Mouse (Mus musculus) gastrocnemius, adult 8-10 months (tissue): ENCODE results near the gene Emsy. TPM values are rescaled to one million over a fixed set of nuclear protein-coding genes. Genes with fewer than 3 reads are reported as not detected.

Experiments used
- DNase-seq, 2 experiments: peaks; one replicate each; pipeline ENCODE4 v3.0.0; 2022; ENCODE audit warnings: low spot score in 2 of 2
- total RNA-seq, 4 experiments: library from RNA; stranded (reverse); gene quantifications; 2 replicates each; pipeline ENCODE4 v1.2.4; 2022

The Emsy gene
- total RNA-seq, 4 experiments from 2014 or later, result 14.1 to 16.4 (median 14.5) TPM

DNA sequence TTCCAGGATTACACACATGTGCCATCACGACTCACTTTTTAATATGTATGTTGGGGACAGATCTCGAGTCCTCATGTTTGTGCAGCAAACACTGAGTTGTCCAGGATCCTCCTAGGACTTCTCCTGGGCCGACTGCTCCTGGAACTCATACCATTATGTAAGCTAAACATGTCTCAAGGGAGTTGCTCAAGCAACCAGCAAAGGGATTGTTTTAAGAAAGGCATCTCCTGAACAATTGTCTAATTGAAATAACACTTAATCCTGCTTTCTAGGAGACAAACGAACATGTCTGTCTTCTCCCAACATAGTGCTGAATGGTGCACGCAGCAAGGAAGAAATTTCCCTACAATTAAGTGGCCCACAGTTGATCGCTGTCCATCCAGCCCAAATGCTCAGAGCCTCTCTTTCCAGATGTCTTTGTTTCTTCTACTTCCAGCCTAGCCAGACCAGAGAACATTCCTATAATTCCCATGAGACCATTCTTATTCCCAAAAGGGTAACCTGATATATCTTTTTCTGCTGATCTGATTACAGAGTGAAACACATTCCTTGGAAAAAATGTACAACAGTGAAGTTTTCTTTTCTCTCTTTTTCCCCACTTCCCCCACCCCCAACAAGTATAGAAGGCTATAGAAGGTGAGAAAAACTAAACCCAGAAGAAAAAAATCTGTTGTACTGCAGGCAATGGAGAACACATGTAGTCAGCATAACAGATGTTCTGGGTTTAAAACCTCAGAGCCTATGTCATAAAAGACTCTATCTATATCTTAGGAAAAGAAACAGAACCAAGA lies 11.6 kb upstream of the Emsy start:
- no peak for DNase-seq

DNA sequence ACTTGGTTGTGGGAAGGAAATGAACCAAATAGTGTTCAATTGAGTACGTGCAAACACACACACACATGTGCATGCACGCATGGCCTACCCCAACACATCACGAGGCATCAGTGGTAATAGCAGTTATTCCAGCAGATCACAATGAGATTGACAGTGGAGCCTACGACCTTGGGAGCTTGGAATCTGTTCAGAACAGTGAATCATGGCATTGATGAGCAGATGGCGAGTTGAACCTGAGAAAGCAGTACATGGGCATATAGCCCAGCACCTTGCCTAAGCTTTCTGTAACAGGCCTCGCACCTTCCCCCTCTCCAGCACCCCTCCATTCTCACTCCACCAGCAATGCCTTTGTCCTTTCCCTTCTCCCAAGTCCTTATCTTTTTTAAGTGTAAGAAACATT lies 9.1 kb upstream of the Emsy start:
- no peak for DNase-seq

GRCm38 (mm10) chr7:98665166-98665565 lies 8.6 kb upstream of the Emsy start:
- DNase-seq, result no peak

- DNase-seq, result peak; percentile 60 to 66
These were observed 677 bp downstream of the Emsy start for GRCm38 (mm10) chr7:98655681-98656530.

DNA sequence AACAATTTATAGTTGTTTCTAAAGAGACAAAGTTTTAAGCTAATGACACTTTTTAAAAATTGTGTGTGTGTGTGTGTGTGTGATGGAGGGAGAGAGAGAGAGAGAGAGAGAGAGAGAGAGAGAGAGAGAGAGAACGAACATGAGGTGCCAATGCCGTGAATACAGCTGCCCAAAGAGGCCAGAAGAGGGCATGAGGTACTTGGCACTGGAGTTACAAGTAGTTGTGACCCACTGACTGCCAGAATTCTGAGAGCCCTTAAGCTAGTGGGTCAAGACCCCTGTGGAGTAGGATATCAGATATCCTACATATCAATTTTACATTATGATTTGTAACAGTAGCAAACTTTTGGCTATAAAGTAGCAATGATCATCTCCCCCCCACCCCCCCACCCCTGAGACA lies 4.9 kb downstream of the Emsy start:
- no peak for DNase-seq

GRCm38 (mm10) chr7:98644238-98644637 lies 12.3 kb downstream of the Emsy start:
- DNase-seq, result no peak

GRCm38 (mm10) chr7:98636607-98637006 lies 20.0 kb downstream of the Emsy start:
- DNase-seq, result no peak

DNA sequence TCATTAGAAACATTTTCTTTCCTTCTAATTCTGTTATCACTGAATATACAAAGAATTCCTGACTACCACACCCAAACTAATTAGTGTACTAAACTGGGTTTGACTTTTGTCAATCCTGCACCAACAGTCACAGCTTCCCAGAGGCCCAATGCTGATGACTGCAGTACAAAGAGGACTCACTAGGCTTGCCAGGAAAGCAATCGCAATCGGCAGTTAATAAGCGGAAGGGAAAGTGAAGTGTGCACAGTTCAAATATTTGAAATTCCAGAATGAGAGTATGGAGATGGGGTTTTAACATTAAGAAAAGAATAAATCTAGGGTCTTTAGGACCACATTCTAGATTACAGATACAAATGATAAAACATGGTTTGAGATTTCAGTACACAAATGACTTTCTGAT lies 23.6 kb downstream of the Emsy start:
- no peak for DNase-seq

GRCm38 (mm10) chr7:98629947-98630346 lies 26.6 kb downstream of the Emsy start:
- no peak for DNase-seq

DNA sequence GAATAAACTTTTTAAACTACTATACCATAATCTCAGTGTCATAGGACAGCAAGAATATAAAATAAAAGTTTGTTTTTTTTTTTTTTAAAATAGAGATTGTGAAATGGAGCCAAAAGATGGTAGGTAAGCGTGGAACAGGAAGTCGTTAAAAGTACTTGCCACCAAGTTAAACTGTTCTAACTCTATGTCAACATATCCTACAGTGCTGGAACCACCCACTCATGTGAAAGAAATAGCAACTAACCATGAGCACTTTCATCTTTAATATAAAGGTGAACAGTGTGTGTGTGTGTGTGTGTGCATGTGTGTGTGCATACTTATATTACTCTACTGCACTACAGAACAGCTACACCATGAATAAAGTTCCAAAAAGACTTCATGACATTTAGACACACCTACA lies 38.8 kb downstream of the Emsy start:
- DNase-seq, result no peak

GRCm38 (mm10) chr7:98612936-98613335 lies 43.6 kb downstream of the Emsy start:
- no peak for DNase-seq

DNA sequence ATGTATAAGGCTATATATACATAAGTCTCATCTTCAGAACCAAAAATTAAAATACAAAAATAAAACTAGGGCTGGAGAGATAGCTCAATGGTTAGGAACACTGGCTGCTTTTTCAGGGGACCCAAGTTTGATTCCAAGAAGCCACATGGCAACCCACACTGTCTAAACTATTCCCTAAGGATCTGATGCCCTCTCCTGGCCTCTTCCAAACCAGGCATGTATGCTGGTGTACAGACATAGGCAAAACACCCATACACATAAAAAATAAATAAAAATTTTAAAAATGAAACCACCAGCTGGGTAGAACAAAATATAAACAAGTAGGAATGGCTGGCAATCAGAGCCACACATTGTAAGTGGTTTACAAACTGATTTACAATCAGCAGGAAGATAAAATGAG lies 48.1 kb downstream of the Emsy start:
- no peak for DNase-seq

DNA sequence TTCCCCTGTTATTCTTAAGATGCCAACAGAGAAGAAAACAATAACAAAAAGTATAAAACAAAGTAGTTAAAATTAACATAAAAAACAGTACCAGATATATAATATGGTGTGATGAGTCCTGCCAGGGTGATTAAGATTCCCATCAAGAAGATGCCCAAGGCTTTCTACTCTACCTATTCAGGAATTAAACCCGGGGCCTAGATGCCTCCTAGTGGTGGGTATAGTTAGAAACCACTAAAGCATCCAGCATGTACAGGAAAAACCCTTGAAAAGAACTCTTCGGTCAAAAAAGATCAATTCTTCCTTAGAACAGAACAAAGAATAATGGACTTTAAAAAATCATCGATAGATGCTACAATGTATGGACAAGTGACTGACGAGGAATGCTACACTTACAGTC lies 49.4 kb downstream of the Emsy start:
- no peak for DNase-seq

- no peak for DNase-seq
These were observed 54.9 kb downstream of the Emsy start for GRCm38 (mm10) chr7:98601715-98602114.

DNA sequence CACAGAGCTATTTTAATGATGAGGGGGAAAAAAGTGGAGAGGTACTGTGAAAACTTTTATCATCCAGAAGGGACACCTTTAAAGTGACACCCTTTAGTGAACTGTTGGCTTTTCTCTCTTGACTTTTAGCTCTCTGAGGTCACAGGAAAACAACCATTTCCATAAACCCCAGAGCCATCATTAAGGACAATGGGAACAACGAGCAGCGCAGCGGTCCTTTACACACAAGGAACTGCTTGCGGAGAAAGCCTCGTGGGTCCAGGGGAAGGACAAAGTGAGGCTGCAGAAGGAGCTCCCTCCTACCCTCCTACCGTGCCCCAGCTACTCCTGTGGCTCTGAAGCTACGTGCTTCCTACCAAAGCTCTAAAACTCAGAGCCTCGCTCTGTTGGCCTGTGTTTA lies 59.2 kb downstream of the Emsy start:
- no peak for DNase-seq

- no peak for DNase-seq
These were observed 61.9 kb downstream of the Emsy start for GRCm38 (mm10) chr7:98594731-98595130.

GRCm38 (mm10) chr7:98593276-98593675 lies 63.3 kb downstream of the Emsy start:
- DNase-seq, result no peak

- DNase-seq, result no peak
These were observed 67.6 kb downstream of the Emsy start for GRCm38 (mm10) chr7:98589028-98589427.

DNA sequence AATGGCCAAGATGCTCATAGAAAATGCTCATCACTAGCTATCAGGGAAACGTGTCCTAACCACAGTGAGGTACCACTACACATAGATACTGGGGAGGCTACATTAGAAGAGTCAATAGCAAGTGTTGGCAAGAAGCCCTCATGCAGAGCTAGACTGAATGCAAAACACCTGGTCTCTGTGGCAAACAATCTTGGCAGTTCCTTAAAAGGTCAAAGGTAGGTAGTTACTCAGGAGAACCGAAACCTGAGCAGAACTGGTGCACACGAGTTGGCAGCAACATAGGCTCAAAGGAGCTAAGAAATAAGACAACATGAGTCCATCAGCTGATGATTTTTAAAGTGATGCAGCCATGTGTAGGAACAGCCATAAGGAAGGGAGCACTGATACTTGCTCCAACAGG lies 70.3 kb downstream of the Emsy start:
- no peak for DNase-seq

DNA sequence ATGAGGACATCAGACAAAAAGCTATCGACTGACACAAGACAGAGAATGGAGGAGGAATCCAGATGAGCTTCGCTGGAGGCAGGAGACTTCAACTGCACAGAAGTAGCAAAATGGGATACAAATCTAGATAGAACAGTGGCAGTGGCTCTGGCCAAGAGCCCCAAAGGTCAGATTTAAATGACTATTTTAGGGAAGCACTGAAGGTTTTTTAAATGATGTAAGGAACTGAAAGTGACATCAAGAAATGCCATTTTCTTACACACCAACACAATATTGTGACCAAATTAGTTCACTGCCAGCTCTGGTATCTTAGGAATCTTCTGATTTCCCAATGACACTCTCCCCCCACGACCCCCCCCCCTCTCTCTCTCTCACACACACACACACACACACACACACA lies 72.0 kb downstream of the Emsy start:
- DNase-seq, result no peak

- DNase-seq, result no peak
These were observed 75.3 kb downstream of the Emsy start for GRCm38 (mm10) chr7:98581266-98581665.

DNA sequence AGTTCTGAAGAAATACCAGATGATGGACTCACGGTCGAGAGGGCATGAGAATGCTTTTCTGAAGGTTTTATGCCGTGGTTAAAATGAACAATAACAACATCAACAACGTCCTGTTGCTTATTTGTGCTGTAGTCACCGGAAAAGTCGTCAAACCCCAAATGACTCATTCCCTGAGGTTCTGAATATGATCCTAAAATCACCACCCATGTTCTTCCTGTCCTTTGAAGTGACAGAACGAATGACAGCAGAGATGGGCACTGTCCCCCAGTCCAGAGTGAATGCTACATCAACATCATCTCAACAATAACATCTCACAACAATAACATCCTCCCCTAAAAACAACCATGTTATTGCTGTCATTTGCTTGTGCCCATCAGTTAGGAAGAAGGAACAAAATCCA lies 76.1 kb downstream of the Emsy start:
- DNase-seq, result no peak

- no peak for DNase-seq
These were observed 76.9 kb downstream of the Emsy start for GRCm38 (mm10) chr7:98579731-98580130.
